Mouse (Mus musculus): ENCODE results near the gene Nek2. TPM values are rescaled to one million over a fixed set of nuclear protein-coding genes. Genes with fewer than 3 reads are reported as not detected.
A peak's percentile ranks its signal among the peaks of the same experiment; 100 is the strongest.

The Nek2 gene
- polyA plus RNA-seq, 1 experiment from 2014 or later, result 37.9 TPM

DNA sequence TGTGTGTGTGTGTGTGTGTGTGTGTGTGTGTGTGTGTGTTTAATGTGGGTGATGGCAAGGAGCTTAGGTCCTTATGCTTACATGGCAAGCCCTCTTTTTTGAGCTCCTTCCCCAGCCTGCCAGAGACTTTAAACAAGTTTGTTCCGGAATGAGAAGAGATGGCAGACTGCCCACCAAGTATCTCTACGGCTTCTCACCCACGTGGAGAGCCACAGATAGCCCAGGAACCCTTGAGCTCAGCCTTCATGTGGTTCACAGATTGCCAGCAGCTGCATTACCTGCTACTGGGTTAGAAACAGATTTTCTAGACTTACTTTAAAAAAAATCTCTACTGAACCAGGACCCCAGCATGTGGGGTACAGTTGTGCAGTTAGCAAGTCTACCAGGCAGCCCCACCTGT lies 38.6 kb downstream of the Nek2 start:
- ATAC-seq (ENCODE audit: insufficient number of reproducible peaks, low FRiP score), result no peak

GRCm38 (mm10) chr1:191861247-191861646 lies 40.0 kb downstream of the Nek2 start:
- WGBS, result 61% methylated on average over 5 of the region's 5 CpGs
- Histone ChIP-seq H3K4me1 (replicated peaks) (peaks cover 13% of the 10 kb centered on the region), H3K27me3 (replicated peaks) (no peaks in the 10 kb centered on the region), H3K36me3 (no peaks in the 10 kb centered on the region), H3K27ac (ENCODE audit: poor library complexity, severe bottlenecking) (no peak overlapping the region), H3K9ac (no peak overlapping the region), H3K4me2 (no peak overlapping the region), H3K9me3 (replicated peaks) (0 out of 2 replicates have a peak, but pooled peaks cover 7% of the 10 kb centered on the region), H3K4me3 (no peak overlapping the region)
- ATAC-seq (ENCODE audit: insufficient number of reproducible peaks, low FRiP score), result no peak

More for the DNA sequence above, 38.6 kb downstream of the Nek2 start:
- 0 out of 2 replicates have a peak, but pooled peaks cover 7% of the 10 kb centered on the region for H3K9me3 ChIP-seq (replicated peaks)
- H3K9ac ChIP-seq, result no peak overlapping the region
- H3K4me2 ChIP-seq, result no peak overlapping the region
- H3K36me3 ChIP-seq, result no peaks in the 10 kb centered on the region
- peaks cover 26% of the 10 kb centered on the region for H3K4me1 ChIP-seq (replicated peaks)
- H3K27me3 ChIP-seq (replicated peaks), result no peaks in the 10 kb centered on the region
- peak overlapping the region; percentile 30; the same call in 1 of the 2 replicates for H3K27ac ChIP-seq (ENCODE audit: poor library complexity, severe bottlenecking)
- WGBS, result 58% methylated on average over 3 of the region's 3 CpGs
- H3K4me3 ChIP-seq, result no peak overlapping the region

DNA sequence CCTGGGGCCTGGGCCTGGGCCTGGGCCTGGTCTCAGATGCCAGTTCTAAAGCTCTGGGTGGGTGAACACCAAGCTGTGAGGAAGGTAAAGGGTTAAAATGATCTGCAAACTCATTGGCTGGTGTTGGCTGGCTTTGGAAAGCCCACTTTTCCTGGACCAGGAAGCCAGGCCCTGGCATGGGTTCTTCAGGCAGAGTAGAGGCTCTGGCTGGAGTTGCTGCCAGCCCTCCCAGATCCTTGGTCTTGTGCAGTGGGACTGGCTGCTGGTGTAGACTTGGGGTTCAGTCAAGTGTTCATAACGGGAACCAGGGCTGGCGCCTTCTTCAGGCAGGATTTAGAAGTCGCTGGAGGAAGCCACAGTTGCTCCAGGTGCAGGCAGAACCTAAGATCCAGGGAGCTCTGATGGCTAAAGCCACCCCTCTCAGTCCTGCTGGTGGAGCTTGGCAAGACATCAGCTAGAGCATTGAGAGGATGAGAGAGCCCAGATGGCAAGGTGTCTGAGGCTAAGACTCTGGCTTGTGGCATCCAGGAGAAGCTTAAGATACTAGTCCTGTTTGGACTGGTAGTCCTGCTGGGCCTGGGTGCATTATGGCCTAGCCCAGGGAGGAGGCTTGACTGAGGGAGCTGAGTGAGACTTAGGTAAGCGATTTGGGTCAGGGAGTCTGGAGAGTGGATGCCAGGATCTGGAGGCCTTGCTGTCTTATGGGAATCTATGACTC lies 42.7 kb downstream of the Nek2 start:
- no peaks in the 10 kb centered on the region for H3K27me3 ChIP-seq (replicated peaks)
- 66% methylated on average over 4 of the region's 4 CpGs for WGBS
- no peak overlapping the region for H3K9ac ChIP-seq
- H3K4me3 ChIP-seq, result no peak overlapping the region
- no peak overlapping the region for H3K27ac ChIP-seq (ENCODE audit: poor library complexity, severe bottlenecking)
- no peak for ATAC-seq (ENCODE audit: insufficient number of reproducible peaks, low FRiP score)
- H3K36me3 ChIP-seq, result no peaks in the 10 kb centered on the region
- no peak overlapping the region for H3K4me2 ChIP-seq
- H3K9me3 ChIP-seq (replicated peaks), result 0 out of 2 replicates have a peak, but pooled peaks cover 6% of the 10 kb centered on the region
- peaks cover 13% of the 10 kb centered on the region for H3K4me1 ChIP-seq (replicated peaks)

DNA sequence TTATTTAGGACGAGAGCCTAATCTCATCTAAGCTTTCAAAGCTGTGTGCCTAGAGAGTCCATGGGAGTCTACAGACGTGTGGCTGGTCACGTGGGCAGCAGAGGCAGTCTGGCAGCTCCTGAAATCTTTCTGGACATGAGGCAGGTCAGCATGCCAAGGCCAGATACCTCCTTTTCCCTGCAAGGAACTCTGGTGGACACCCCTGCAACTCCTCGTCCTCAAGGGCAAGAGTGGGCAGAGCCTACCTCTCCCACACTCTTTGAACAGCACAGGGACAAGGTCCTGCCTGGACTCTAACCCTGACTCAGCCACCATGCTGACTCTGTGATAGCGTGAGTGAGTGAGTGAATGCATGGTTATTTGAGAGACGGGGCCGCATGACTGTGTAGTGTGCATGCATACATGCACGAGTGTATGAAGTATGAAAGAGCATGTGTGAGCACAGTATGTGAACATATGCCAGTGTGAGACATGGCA lies 43.3 kb downstream of the Nek2 start:
- peaks cover 13% of the 10 kb centered on the region for H3K4me1 ChIP-seq (replicated peaks)
- ATAC-seq (ENCODE audit: insufficient number of reproducible peaks, low FRiP score), result no peak
- H3K27ac ChIP-seq (ENCODE audit: poor library complexity, severe bottlenecking), result no peak overlapping the region
- no peak overlapping the region for H3K4me2 ChIP-seq
- no peaks in the 10 kb centered on the region for H3K27me3 ChIP-seq (replicated peaks)
- no peak overlapping the region for H3K9ac ChIP-seq
- H3K4me3 ChIP-seq, result no peak overlapping the region
- WGBS, result 75% methylated on average over 8 of the region's 8 CpGs
- 0 out of 2 replicates have a peak, but pooled peaks cover under 1% of the 10 kb centered on the region for H3K9me3 ChIP-seq (replicated peaks)
- H3K36me3 ChIP-seq, result no peaks in the 10 kb centered on the region

GRCm38 (mm10) chr1:191872076-191872710 lies 50.9 kb downstream of the Nek2 start:
- no peaks in the 10 kb centered on the region for H3K9me3 ChIP-seq (replicated peaks)
- H3K4me2 ChIP-seq, result no peak overlapping the region
- ATAC-seq (ENCODE audit: insufficient number of reproducible peaks, low FRiP score), result no peak
- peaks cover 13% of the 10 kb centered on the region for H3K4me1 ChIP-seq (replicated peaks)
- 76% methylated on average over 6 of the region's 6 CpGs for WGBS
- H3K27ac ChIP-seq (ENCODE audit: poor library complexity, severe bottlenecking), result no peak overlapping the region
- H3K9ac ChIP-seq, result no peak overlapping the region
- H3K36me3 ChIP-seq, result no peaks in the 10 kb centered on the region
- H3K27me3 ChIP-seq (replicated peaks), result no peaks in the 10 kb centered on the region
- H3K4me3 ChIP-seq, result no peak overlapping the region

DNA sequence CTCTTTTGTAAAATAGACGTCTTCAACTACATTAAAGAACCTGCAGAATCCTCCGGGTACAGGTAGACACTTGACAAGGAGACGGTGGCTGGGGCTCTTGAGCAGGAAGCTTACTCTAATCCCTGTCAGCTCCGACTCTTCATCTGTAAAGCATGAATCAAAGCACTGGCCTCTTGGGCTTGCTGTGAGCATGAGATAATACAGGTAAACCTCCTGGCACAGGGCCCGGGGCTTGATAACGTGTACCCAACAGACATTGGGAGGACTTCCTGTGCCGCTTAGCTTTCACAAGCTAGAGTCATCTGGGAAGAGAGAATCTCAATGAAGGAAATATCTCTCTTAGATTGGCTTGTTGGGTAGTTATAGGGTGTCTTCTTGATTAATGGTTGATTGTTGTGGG lies 53.8 kb downstream of the Nek2 start:
- ATAC-seq (ENCODE audit: insufficient number of reproducible peaks, low FRiP score), result no peak
- H3K36me3 ChIP-seq, result no peaks in the 10 kb centered on the region
- H3K4me3 ChIP-seq, result no peak overlapping the region
- H3K9ac ChIP-seq, result no peak overlapping the region
- WGBS, result 65% methylated on average over 7 of the region's 7 CpGs
- peaks cover 37% of the 10 kb centered on the region for H3K4me1 ChIP-seq (replicated peaks)
- H3K9me3 ChIP-seq (replicated peaks), result 0 out of 2 replicates have a peak, but pooled peaks cover 3% of the 10 kb centered on the region
- no peaks in the 10 kb centered on the region for H3K27me3 ChIP-seq (replicated peaks)
- H3K27ac ChIP-seq (ENCODE audit: poor library complexity, severe bottlenecking), result no peak overlapping the region
- H3K4me2 ChIP-seq, result no peak overlapping the region

GRCm38 (mm10) chr1:191875683-191876305 lies 54.5 kb downstream of the Nek2 start:
- peaks cover 42% of the 10 kb centered on the region for H3K4me1 ChIP-seq (replicated peaks)
- no peaks in the 10 kb centered on the region for H3K27me3 ChIP-seq (replicated peaks)
- no peak overlapping the region for H3K4me3 ChIP-seq
- ATAC-seq (ENCODE audit: insufficient number of reproducible peaks, low FRiP score), result peak; percentile 82
- 65% methylated on average over 9 of the region's 9 CpGs for WGBS
- H3K9ac ChIP-seq, result no peak overlapping the region
- H3K36me3 ChIP-seq, result no peaks in the 10 kb centered on the region
- 0 out of 2 replicates have a peak, but pooled peaks cover 3% of the 10 kb centered on the region for H3K9me3 ChIP-seq (replicated peaks)
- no peak overlapping the region for H3K27ac ChIP-seq (ENCODE audit: poor library complexity, severe bottlenecking)
- H3K4me2 ChIP-seq, result no peak overlapping the region

- H3K4me1 ChIP-seq (replicated peaks), result peaks cover 59% of the 10 kb centered on the region
- no peak overlapping the region for H3K9ac ChIP-seq
- H3K9me3 ChIP-seq (replicated peaks), result 0 out of 2 replicates have a peak, but pooled peaks cover 3% of the 10 kb centered on the region
- H3K36me3 ChIP-seq, result no peaks in the 10 kb centered on the region
- 72% methylated on average over 10 of the region's 10 CpGs for WGBS
- no peaks in the 10 kb centered on the region for H3K27me3 ChIP-seq (replicated peaks)
- H3K4me2 ChIP-seq, result no peak overlapping the region
- H3K27ac ChIP-seq (ENCODE audit: poor library complexity, severe bottlenecking), result no peak overlapping the region
- ATAC-seq (ENCODE audit: insufficient number of reproducible peaks, low FRiP score), result no peak
- no peak overlapping the region for H3K4me3 ChIP-seq
These were observed 56.4 kb downstream of the Nek2 start for GRCm38 (mm10) chr1:191877681-191878080.

- H3K4me3 ChIP-seq, result no peak overlapping the region
- no peaks in the 10 kb centered on the region for H3K27me3 ChIP-seq (replicated peaks)
- H3K4me1 ChIP-seq (replicated peaks), result peaks cover 65% of the 10 kb centered on the region
- no peaks in the 10 kb centered on the region for H3K36me3 ChIP-seq
- ATAC-seq (ENCODE audit: insufficient number of reproducible peaks, low FRiP score), result no peak
- peak overlapping the region; percentile 53 for H3K27ac ChIP-seq (ENCODE audit: poor library complexity, severe bottlenecking)
- H3K9ac ChIP-seq, result no peak overlapping the region
- WGBS, result 36% methylated on average over 4 of the region's 4 CpGs
- H3K4me2 ChIP-seq, result no peak overlapping the region
- 0 out of 2 replicates have a peak, but pooled peaks cover 3% of the 10 kb centered on the region for H3K9me3 ChIP-seq (replicated peaks)
These were observed 57.3 kb downstream of the Nek2 start for GRCm38 (mm10) chr1:191878518-191878921.

DNA sequence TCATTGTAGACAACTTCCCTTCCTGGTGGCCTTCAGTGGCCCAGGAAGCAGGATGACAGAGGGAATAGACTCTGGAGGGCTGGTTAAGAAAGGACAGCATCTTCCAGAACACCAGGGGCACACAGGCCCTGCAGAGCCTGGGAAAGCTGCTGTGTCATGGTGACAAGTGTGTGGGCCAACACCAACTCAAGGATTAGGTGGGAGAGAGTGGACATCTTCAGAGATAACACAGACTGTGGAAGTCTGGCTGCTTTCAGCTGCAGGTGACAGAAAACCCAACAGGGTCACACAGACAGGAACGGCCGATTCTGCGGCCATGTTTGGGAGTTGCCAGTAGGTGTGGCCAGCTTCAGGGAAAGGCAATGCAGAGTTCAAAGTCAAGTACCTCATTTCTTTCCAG lies 59.0 kb downstream of the Nek2 start:
- no peaks in the 10 kb centered on the region for H3K27me3 ChIP-seq (replicated peaks)
- no peak overlapping the region for H3K4me2 ChIP-seq
- peak; percentile 65 for ATAC-seq (ENCODE audit: insufficient number of reproducible peaks, low FRiP score)
- H3K4me3 ChIP-seq, result no peak overlapping the region
- 0 out of 2 replicates have a peak, but pooled peaks cover 3% of the 10 kb centered on the region for H3K9me3 ChIP-seq (replicated peaks)
- peak overlapping the region; percentile 36; the same call in 1 of the 2 replicates for H3K27ac ChIP-seq (ENCODE audit: poor library complexity, severe bottlenecking)
- 70% methylated on average over 3 of the region's 3 CpGs for WGBS
- peaks cover 64% of the 10 kb centered on the region for H3K4me1 ChIP-seq (replicated peaks)
- H3K36me3 ChIP-seq, result no peaks in the 10 kb centered on the region
- no peak overlapping the region for H3K9ac ChIP-seq

All from heart, embryonic 12.5 days (tissue).